Mouse (Mus musculus): ENCODE data around the gene Mast4.

- TF ChIP-seq CTCF (IDR thresholded peaks at IDR 0.05; ENCODE audit: control insufficient read depth, insufficient read depth, insufficient read length) (no peak), USF1 (IDR thresholded peaks at IDR 0.05; ENCODE audit: low read depth) (no peak), CEBPB (IDR thresholded peaks at IDR 0.05; ENCODE audit: low read depth) (no peak), MAX (IDR thresholded peaks at IDR 0.05) (no peak), MYOD1 (IDR thresholded peaks at IDR 0.05; ENCODE audit: control insufficient read depth, insufficient read length, low read depth) (no peak)
These were observed 329.1 kb downstream of the Mast4 start for GRCm38 (mm10) chr13:103005227-103005626.

Data from C2C12 (cell line).